Mouse (Mus musculus) gastrocnemius, adult 8-10 months (tissue): ENCODE measurements around the gene Leng8. TPM values are rescaled to one million over a fixed set of nuclear protein-coding genes. Genes with fewer than 3 reads are reported as not detected.

Source experiments
- DNase-seq, 2 experiments: peaks; one replicate each; pipeline ENCODE4 v3.0.0; 2022; ENCODE audit warnings: low spot score in 2 of 2
- total RNA-seq, 4 experiments: library from RNA; stranded (reverse); gene quantifications; 2 replicates each; pipeline ENCODE4 v1.2.4; 2022

The Leng8 gene
- total RNA-seq, 4 experiments from 2014 or later, result 23.8 to 30.8 (median 25.8) TPM

- DNase-seq, result no peak
Measured at GRCm38 (mm10) chr7:4126992-4127785, 9.7 kb upstream of the Leng8 start.

- no peak for DNase-seq
Measured at GRCm38 (mm10) chr7:4127894-4128293, 8.9 kb upstream of the Leng8 start.

- peak; percentile 50 to 53 for DNase-seq
Measured at GRCm38 (mm10) chr7:4128860-4129259, 8.0 kb upstream of the Leng8 start.

GRCm38 (mm10) chr7:4130686-4131452, 6.0 kb upstream of the Leng8 start:
- DNase-seq, result peak; percentile 59 to 68

GRCm38 (mm10) chr7:4131964-4132363, 4.9 kb upstream of the Leng8 start:
- no peak for DNase-seq

- DNase-seq, result no peak
Measured at GRCm38 (mm10) chr7:4132581-4132980, 4.3 kb upstream of the Leng8 start.

GRCm38 (mm10) chr7:4132998-4133397, 3.8 kb upstream of the Leng8 start:
- DNase-seq, result no peak

GRCm38 (mm10) chr7:4134911-4135310, 1.9 kb upstream of the Leng8 start:
- DNase-seq, result no peak

- peak in 1 of 2 experiments; percentile 20 for DNase-seq
Measured at GRCm38 (mm10) chr7:4136404-4136770, 452 bp upstream of the Leng8 start.

- no peak for DNase-seq
Measured at GRCm38 (mm10) chr7:4137746-4138145, 907 bp downstream of the Leng8 start.

- DNase-seq, result no peak
Measured at GRCm38 (mm10) chr7:4138181-4138580, 1.3 kb downstream of the Leng8 start.

- no peak for DNase-seq
Measured at GRCm38 (mm10) chr7:4138671-4139070, 1.8 kb downstream of the Leng8 start.

GRCm38 (mm10) chr7:4139391-4139790, 2.6 kb downstream of the Leng8 start:
- peak in 1 of 2 experiments; percentile 2 for DNase-seq

GRCm38 (mm10) chr7:4141648-4142325, 4.9 kb downstream of the Leng8 start:
- DNase-seq, result no peak

- no peak for DNase-seq
Measured at GRCm38 (mm10) chr7:4142796-4143445, 6.1 kb downstream of the Leng8 start.

- DNase-seq, result no peak
Measured at GRCm38 (mm10) chr7:4143506-4143905, 6.7 kb downstream of the Leng8 start.

GRCm38 (mm10) chr7:4144046-4144445, 7.2 kb downstream of the Leng8 start:
- no peak for DNase-seq

GRCm38 (mm10) chr7:4144766-4145551, 8.1 kb downstream of the Leng8 start:
- DNase-seq, result no peak

GRCm38 (mm10) chr7:4145552-4146190, 8.8 kb downstream of the Leng8 start:
- DNase-seq, result no peak
